Mouse (Mus musculus): ENCODE data around the gene Aox1.

DNA sequence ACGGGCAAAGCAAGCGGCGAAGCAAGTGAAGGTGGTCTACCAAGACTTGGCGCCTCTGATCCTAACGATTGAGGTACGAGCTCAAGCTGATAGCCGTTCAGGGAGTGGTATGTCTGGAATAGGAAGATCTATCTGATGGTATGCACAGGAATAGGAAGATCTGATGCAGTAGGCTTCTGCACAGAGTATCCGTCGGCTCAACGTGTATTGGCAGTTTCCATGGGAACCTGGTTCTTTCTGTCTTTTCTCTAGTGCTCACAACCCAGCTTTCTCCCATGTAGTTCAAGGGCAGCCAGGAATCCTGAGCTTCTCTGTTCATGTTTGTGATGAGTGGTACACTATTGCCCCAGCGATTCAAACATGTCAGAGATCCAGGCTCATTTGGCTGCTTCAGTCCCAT, 40.4 kb downstream of the Aox1 start:
- TF ChIP-seq EP300 (IDR thresholded peaks at IDR 0.05; ENCODE audit: insufficient read depth, low read depth, low read length) (no peak), CTCF (IDR thresholded peaks at IDR 0.05) (no peak)
